Mouse (Mus musculus) monocyte, adult 2 months (primary cell): Measurements from ENCODE around the gene Itga2b.

ENCODE experiments used
- DNase-seq, 2 experiments: peaks; one replicate each; pipeline ENCODE4 v3.0.0; 2022; ENCODE audit warnings: low spot score in 2 of 2, low read depth in 1 of 2

The Itga2b gene

GRCm38 (mm10) chr11:102460541-102460940 is 9.4 kb downstream of the Itga2b start:
- DNase-seq: no peak

GRCm38 (mm10) chr11:102455740-102456396 is 14.1 kb downstream of the Itga2b start:
- no peak for DNase-seq

GRCm38 (mm10) chr11:102453131-102453530 is 16.8 kb downstream of the Itga2b start:
- no peak for DNase-seq

- DNase-seq: no peak
These were observed 20.6 kb downstream of the Itga2b start for GRCm38 (mm10) chr11:102449043-102450008.

GRCm38 (mm10) chr11:102448327-102448726 is 21.6 kb downstream of the Itga2b start:
- DNase-seq: no peak

GRCm38 (mm10) chr11:102447497-102447896 is 22.4 kb downstream of the Itga2b start, which contains the start of gene Fam171a2:
Gene Fam171a2 (minus strand): TSS chr11:102447682.
- no peak for DNase-seq

GRCm38 (mm10) chr11:102446581-102447461 is 23.1 kb downstream of the Itga2b start:
- no peak for DNase-seq

GRCm38 (mm10) chr11:102445891-102446361 is 24.0 kb downstream of the Itga2b start:
- DNase-seq: no peak

GRCm38 (mm10) chr11:102445264-102445890 is 24.5 kb downstream of the Itga2b start:
- no peak for DNase-seq

- no peak for DNase-seq
These were observed 25.1 kb downstream of the Itga2b start for GRCm38 (mm10) chr11:102444781-102445180.

- DNase-seq: no peak
These were observed 25.6 kb downstream of the Itga2b start for GRCm38 (mm10) chr11:102444321-102444720.

GRCm38 (mm10) chr11:102443740-102444139 is 26.2 kb downstream of the Itga2b start:
- DNase-seq: no peak

- no peak for DNase-seq
These were observed 27.8 kb downstream of the Itga2b start for GRCm38 (mm10) chr11:102442089-102442488.

GRCm38 (mm10) chr11:102441434-102441833 is 28.5 kb downstream of the Itga2b start:
- no peak for DNase-seq

- DNase-seq: no peak
These were observed 29.7 kb downstream of the Itga2b start for GRCm38 (mm10) chr11:102440255-102440654.

GRCm38 (mm10) chr11:102439093-102440082 is 30.5 kb downstream of the Itga2b start:
- no peak for DNase-seq

GRCm38 (mm10) chr11:102438212-102439092 is 31.5 kb downstream of the Itga2b start:
- DNase-seq: no peak
